Mouse (Mus musculus) myocyte (in vitro differentiated cells): ENCODE measurements around the gene Gemin6. TPM values are rescaled to one million over a fixed set of nuclear protein-coding genes. Genes with fewer than 3 reads are reported as not detected.

Experiments
- H3K27me3 ChIP-seq: one replicate; pipeline ENCODE4 v1.6.1; 2011; ENCODE audit not compliant: control insufficient read depth, insufficient read depth, insufficient read length
- H3K36me3 ChIP-seq: one replicate; pipeline ENCODE4 v1.6.1; 2011; ENCODE audit not compliant: control insufficient read depth, insufficient read depth
- H3K4me2 ChIP-seq: one replicate; pipeline ENCODE4 v1.6.1; 2011; ENCODE audit warnings: low read depth, control low read depth
- H3K4me3 ChIP-seq: one replicate; pipeline ENCODE4 v1.5.1; 2011; ENCODE audit warnings: mild to moderate bottlenecking, control low read depth, moderate library complexity
- H3K79me2 ChIP-seq: one replicate; pipeline ENCODE4 v1.6.1; 2011; ENCODE audit not compliant: control insufficient read depth, insufficient read depth
- H3ac ChIP-seq: one replicate; pipeline ENCODE4 v1.6.1; 2011; ENCODE audit not compliant: control insufficient read depth, insufficient read length
- CEBPB ChIP-seq: IDR thresholded peaks from 2 replicates; pipeline ENCODE4 v1.6.1; 2011; ENCODE audit warnings: mild to moderate bottlenecking, moderate library complexity; ENCODE audit not compliant: poor library complexity, insufficient read depth, severe bottlenecking
- E2F4 ChIP-seq: IDR thresholded peaks from one replicate; pipeline ENCODE4 v1.6.1; 2011; ENCODE audit warnings: mild to moderate bottlenecking, control low read depth, moderate library complexity; ENCODE audit not compliant: insufficient read depth
- MAX ChIP-seq: IDR thresholded peaks from one replicate; pipeline ENCODE4 v1.6.1; 2011; ENCODE audit warnings: low read depth, mild to moderate bottlenecking, control low read depth
- MYOD1 ChIP-seq, 3 experiments: IDR thresholded peaks; one replicate each; pipeline ENCODE4 v1.6.1; 2011; ENCODE audit warnings: control low read depth in 2 of 3, low read depth in 2 of 3, mild to moderate bottlenecking in 2 of 3, moderate library complexity in 1 of 3; ENCODE audit not compliant: insufficient read length in 2 of 3, control insufficient read depth in 1 of 3
- MYOG ChIP-seq, 3 experiments: IDR thresholded peaks; one replicate each; pipeline ENCODE4 v1.6.1; 2011; ENCODE audit warnings: control low read depth in 2 of 3, low read depth in 2 of 3, mild to moderate bottlenecking in 2 of 3; ENCODE audit not compliant: insufficient read length in 2 of 3, control insufficient read depth in 1 of 3, insufficient read depth in 1 of 3
- POLR2A ChIP-seq: IDR thresholded peaks from one replicate; pipeline ENCODE4 v1.6.1; 2011; ENCODE audit warnings: low read depth, mild to moderate bottlenecking, control low read depth, moderate library complexity; ENCODE audit not compliant: insufficient read length
- POLR2AphosphoS2 ChIP-seq: IDR thresholded peaks from one replicate; pipeline ENCODE4 v1.6.1; 2011; ENCODE audit warnings: low read depth, control low read depth; ENCODE audit not compliant: insufficient read length
- REST ChIP-seq: IDR thresholded peaks from one replicate; pipeline ENCODE4 v1.6.1; 2011; ENCODE audit warnings: mild to moderate bottlenecking, control low read depth, moderate library complexity; ENCODE audit not compliant: insufficient read depth, insufficient read length
- SRF ChIP-seq: IDR thresholded peaks from one replicate; pipeline ENCODE4 v1.6.1; 2011; ENCODE audit warnings: low read depth; ENCODE audit not compliant: control insufficient read depth, insufficient read length
- TCF12 ChIP-seq: IDR thresholded peaks from one replicate; pipeline ENCODE4 v1.6.1; 2011; ENCODE audit warnings: mild to moderate bottlenecking, control low read depth; ENCODE audit not compliant: poor library complexity, insufficient read depth, severe bottlenecking
- TCF3 ChIP-seq: IDR thresholded peaks from one replicate; pipeline ENCODE4 v1.6.1; 2011; ENCODE audit warnings: low read depth, control low read depth; ENCODE audit not compliant: insufficient read length
- USF1 ChIP-seq: IDR thresholded peaks from one replicate; pipeline ENCODE4 v1.6.1; 2011; ENCODE audit warnings: low read depth, mild to moderate bottlenecking, control low read depth, moderate library complexity
- polyA plus RNA-seq: library from polyadenylated mRNA; unstranded; fragments of >200 nt; fragmentation: generic; extraction: Trizol; gene quantifications from one replicate; pipeline ENCODE4 v1.2.1, GENCODE M21; 2012; ENCODE audit warnings: missing spikeins

Gene Gemin6
- polyA plus RNA-seq, 1 experiment, result 6.5 TPM

GRCm38 (mm10) chr17:80233844-80234243 lies 9.6 kb downstream of the Gemin6 start:
- TF ChIP-seq MYOD1 (IDR thresholded peaks at IDR 0.05; ENCODE audit: control insufficient read depth in 1 of 3, insufficient read length in 2 of 3, low read depth in 2 of 3) (no peak), SRF (no peak), TCF12 (no peak), POLR2A (no peak), CEBPB (no peak), TCF3 (no peak), POLR2AphosphoS2 (no peak), E2F4 (no peak), MYOG (IDR thresholded peaks at IDR 0.05; ENCODE audit: control insufficient read depth in 1 of 3, insufficient read depth in 1 of 3, insufficient read length in 2 of 3, low read depth in 2 of 3) (no peak), REST (no peak), USF1 (no peak), MAX (no peak)

GRCm38 (mm10) chr17:80234376-80234775 lies 10.1 kb downstream of the Gemin6 start:
- Histone ChIP-seq H3K36me3 (no peaks in the 10 kb centered on the region), H3K27me3 (no peaks in the 10 kb centered on the region), H3K4me2 (no peak overlapping the region), H3K79me2 (no peaks in the 10 kb centered on the region), H3ac (no peak overlapping the region), H3K4me3 (no peak overlapping the region)
- TF ChIP-seq CEBPB (no peak), E2F4 (no peak), TCF3 (no peak), MYOD1 (IDR thresholded peaks at IDR 0.05; ENCODE audit: control insufficient read depth in 1 of 3, insufficient read length in 2 of 3, low read depth in 2 of 3) (no peak)

More at GRCm38 (mm10) chr17:80233844-80234243, 9.6 kb downstream of the Gemin6 start:
- no peak overlapping the region for H3K4me2 ChIP-seq
- no peaks in the 10 kb centered on the region for H3K36me3 ChIP-seq
- H3K79me2 ChIP-seq, result no peaks in the 10 kb centered on the region
- no peaks in the 10 kb centered on the region for H3K27me3 ChIP-seq
- H3ac ChIP-seq, result no peak overlapping the region
- H3K4me3 ChIP-seq, result no peak overlapping the region

- H3K79me2 ChIP-seq, result no peaks in the 10 kb centered on the region
- TF ChIP-seq MYOD1 (IDR thresholded peaks at IDR 0.05; ENCODE audit: control insufficient read depth in 1 of 3, insufficient read length in 2 of 3, low read depth in 2 of 3), result no peak
- TF ChIP-seq USF1, result no peak
- TF ChIP-seq MAX, result no peak
- TF ChIP-seq MYOG (IDR thresholded peaks at IDR 0.05; ENCODE audit: control insufficient read depth in 1 of 3, insufficient read depth in 1 of 3, insufficient read length in 2 of 3, low read depth in 2 of 3), result no peak
- TF ChIP-seq POLR2A, result no peak
- TF ChIP-seq REST, result no peak
- no peak for TF ChIP-seq TCF12
- TF ChIP-seq POLR2AphosphoS2, result no peak
- no peak for TF ChIP-seq SRF
- TF ChIP-seq CEBPB, result no peak
- TF ChIP-seq E2F4, result no peak
- H3K36me3 ChIP-seq, result no peaks in the 10 kb centered on the region
- H3ac ChIP-seq, result no peak overlapping the region
- H3K4me2 ChIP-seq, result no peak overlapping the region
- H3K27me3 ChIP-seq, result no peaks in the 10 kb centered on the region
- H3K4me3 ChIP-seq, result no peak overlapping the region
These were observed 11.2 kb downstream of the Gemin6 start for GRCm38 (mm10) chr17:80235477-80235876.

- Histone ChIP-seq H3K27me3 (no peaks in the 10 kb centered on the region), H3ac (no peak overlapping the region), H3K36me3 (no peaks in the 10 kb centered on the region), H3K4me2 (no peak overlapping the region), H3K79me2 (no peaks in the 10 kb centered on the region), H3K4me3 (no peak overlapping the region)
- TF ChIP-seq USF1 (no peak), MAX (no peak), SRF (no peak), POLR2AphosphoS2 (no peak), POLR2A (no peak)
These were observed 12.6 kb downstream of the Gemin6 start for GRCm38 (mm10) chr17:80236805-80237204.

GRCm38 (mm10) chr17:80237475-80237874 lies 13.2 kb downstream of the Gemin6 start:
- TF ChIP-seq E2F4, result no peak
- TF ChIP-seq USF1, result no peak
- TF ChIP-seq TCF12, result no peak
- no peak for TF ChIP-seq POLR2AphosphoS2
- no peak for TF ChIP-seq CEBPB
- no peak for TF ChIP-seq SRF
- no peak for TF ChIP-seq TCF3
- TF ChIP-seq MYOG (IDR thresholded peaks at IDR 0.05; ENCODE audit: control insufficient read depth in 1 of 3, insufficient read depth in 1 of 3, insufficient read length in 2 of 3, low read depth in 2 of 3), result no peak
- no peak for TF ChIP-seq REST
- TF ChIP-seq POLR2A, result no peak
- TF ChIP-seq MYOD1 (IDR thresholded peaks at IDR 0.05; ENCODE audit: control insufficient read depth in 1 of 3, insufficient read length in 2 of 3, low read depth in 2 of 3), result no peak
- TF ChIP-seq MAX, result no peak
- H3K36me3 ChIP-seq, result no peaks in the 10 kb centered on the region
- no peaks in the 10 kb centered on the region for H3K27me3 ChIP-seq
- no peak overlapping the region for H3ac ChIP-seq
- no peaks in the 10 kb centered on the region for H3K79me2 ChIP-seq
- no peak overlapping the region for H3K4me2 ChIP-seq
- H3K4me3 ChIP-seq, result no peak overlapping the region
